Mouse (Mus musculus): ENCODE results near the gene Ttk.

DNA sequence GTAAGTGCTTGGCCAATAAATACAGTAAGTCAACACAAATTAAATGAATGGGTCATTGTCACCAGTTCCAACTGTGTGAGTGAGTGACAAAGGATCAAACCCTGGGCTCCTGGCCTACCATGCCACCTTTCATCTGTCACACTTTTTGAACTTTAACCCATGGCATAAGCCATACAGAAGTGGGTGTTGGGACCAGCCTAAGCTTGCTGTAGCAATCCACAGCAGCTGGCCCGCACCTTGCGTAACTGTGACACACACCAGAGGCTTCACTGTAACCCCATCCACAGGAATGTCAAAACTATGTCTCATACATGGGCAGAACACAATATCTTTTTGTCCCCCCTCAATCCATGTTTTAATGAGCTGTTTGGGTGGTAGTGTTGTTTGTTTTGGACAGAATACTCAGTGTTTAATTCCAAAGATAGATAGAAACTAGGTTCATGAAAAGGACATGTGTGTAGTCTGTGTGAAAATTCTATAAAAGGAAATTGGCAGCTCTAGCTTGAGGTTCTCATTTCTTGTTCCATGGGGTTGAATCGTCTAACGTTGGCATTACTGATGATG lies 59.4 kb downstream of the Ttk start:
- TF ChIP-seq EP300 (IDR thresholded peaks at IDR 0.05; ENCODE audit: low read length): no peak
- TF ChIP-seq CTCF (conservative IDR thresholded peaks at IDR 0.05 in 1 of 2, IDR thresholded peaks at IDR 0.05 in 1 of 2; ENCODE audit: low read depth in 2 of 2, low read length in 2 of 2): no peak
- no peak for TF ChIP-seq ZKSCAN1 (IDR thresholded peaks at IDR 0.05; ENCODE audit: borderline replicate concordance, low read depth, low read length)
- no peak for TF ChIP-seq MAFK (IDR thresholded peaks at IDR 0.05; ENCODE audit: insufficient replicate concordance, low read length)
- TF ChIP-seq USF1 (IDR thresholded peaks at IDR 0.05; ENCODE audit: low read depth, low read length): no peak
- no peak for TF ChIP-seq MEF2A (IDR thresholded peaks at IDR 0.05; ENCODE audit: borderline replicate concordance, low read depth, low read length)

Data from CH12.LX (cell line).